Mouse (Mus musculus) heart, postnatal 0 days (tissue): ENCODE measurements around the gene St6galnac3. TPM values are rescaled to one million over a fixed set of nuclear protein-coding genes. Genes with fewer than 3 reads are reported as not detected.

Source experiments
- ATAC-seq: fragments of 200-750 bp; cut with Nextera tagmentation; 2 replicates; pipeline ENCODE4 v1.8.0; 2017; ENCODE audit warnings: low read depth, moderate number of reproducible peaks, moderate library complexity; ENCODE audit not compliant: insufficient read depth
- DNase-seq: peaks from one replicate; pipeline ENCODE4 v3.0.0-alpha.2; 2016; ENCODE audit warnings: low spot score
- H3K27ac ChIP-seq: fragments of 300-500 bp; sonication (generic); 2 replicates; pipeline ENCODE4 v1.5.1; 2014; ENCODE audit warnings: low read depth, mild to moderate bottlenecking
- H3K27me3 ChIP-seq: fragments of 300-500 bp; sonication (generic); 2 replicates; pipeline ENCODE4 v1.6.1; 2014; ENCODE audit warnings: low read length, mixed read lengths; ENCODE audit not compliant: control insufficient read depth, insufficient read depth
- H3K36me3 ChIP-seq: fragments of 300-500 bp; sonication (generic); replicated peaks from 2 replicates; pipeline ENCODE4 v1.6.1; 2014; ENCODE audit warnings: low read length, mixed read lengths; ENCODE audit not compliant: control insufficient read depth, insufficient read depth
- H3K4me1 ChIP-seq: fragments of 300-500 bp; sonication (generic); 2 replicates; pipeline ENCODE4 v1.6.1; 2014; ENCODE audit warnings: antibody characterized with exemption; ENCODE audit not compliant: control insufficient read depth, insufficient read depth
- H3K4me2 ChIP-seq: fragments of 300-500 bp; sonication (generic); 2 replicates; pipeline ENCODE4 v1.6.1; 2014; ENCODE audit warnings: low read depth, mild to moderate bottlenecking, low read length, moderate library complexity
- H3K4me3 ChIP-seq: fragments of 300-500 bp; sonication (generic); 2 replicates; pipeline ENCODE4 v1.5.1; 2014; ENCODE audit warnings: low read depth, low read length
- H3K9ac ChIP-seq: fragments of 300-500 bp; sonication (generic); replicated peaks from 2 replicates; pipeline ENCODE4 v1.6.1; 2014; ENCODE audit warnings: low read depth, low read length, mixed read lengths
- H3K9me3 ChIP-seq: fragments of 300-500 bp; sonication (generic); replicated peaks from 2 replicates; pipeline ENCODE4 v1.6.1; 2016; ENCODE audit warnings: low read length; ENCODE audit not compliant: control insufficient read depth
- CTCF ChIP-seq: IDR thresholded peaks from 2 replicates; pipeline ENCODE4 v1.5.1; 2016; ENCODE audit warnings: antibody characterized with exemption, control low read depth, low read depth
- EP300 ChIP-seq: IDR thresholded peaks from 2 replicates; pipeline ENCODE4 v1.6.1; 2016; ENCODE audit warnings: antibody characterized with exemption, low read depth
- WGBS: fragments of 180-500 bp; shearing (Covaris S2); extraction: QIAGEN DNeasy Blood & Tissue Kit; methylation state at CpG from one replicate; pipeline ENCODE4 v1.1.7; 2014; 5-methylcytosine and 5-hydroxymethylcytosine counted together
- polyA plus RNA-seq: library from polyadenylated mRNA; unstranded; fragments of >200 nt; fragmentation: Nextera tagmentation; extraction: Ambion mirVana; gene quantifications from 2 replicates; pipeline ENCODE4 v1.2.1, GENCODE M21; 2015
- total RNA-seq: library from RNA; depleted of rRNA; stranded (reverse); fragments of >200 nt; gene quantifications from 2 replicates; pipeline ENCODE4 v1.2.3, GENCODE M21; 2014; ENCODE audit warnings: low replicate concordance

The St6galnac3 gene
- total and polyA plus RNA-seq, 2 experiments from 2014 or later: 9.7 to 22.5 TPM

- TF ChIP-seq EP300 (no peak), CTCF (no peak)
- no peak overlapping the region for H3K4me3 ChIP-seq
- no peaks in the 10 kb centered on the region for H3K9me3 ChIP-seq
- 91% methylated on average over 3 of the region's 3 CpGs for WGBS
- H3K36me3 ChIP-seq: no peaks in the 10 kb centered on the region
- H3K27ac ChIP-seq: no peak overlapping the region
- no peak overlapping the region for H3K4me2 ChIP-seq
- no peaks in the 10 kb centered on the region for H3K4me1 ChIP-seq
- H3K9ac ChIP-seq: no peak overlapping the region
- no peak for DNase-seq
- H3K27me3 ChIP-seq: no peaks in the 10 kb centered on the region
- no peak for ATAC-seq
Measured at GRCm38 (mm10) chr3:153312006-153312405, 413.0 kb downstream of the St6galnac3 start.

GRCm38 (mm10) chr3:153308379-153308778, 416.6 kb downstream of the St6galnac3 start:
- Histone ChIP-seq H3K4me2 (no peak overlapping the region), H3K4me1 (no peaks in the 10 kb centered on the region), H3K36me3 (no peaks in the 10 kb centered on the region), H3K4me3 (no peak overlapping the region), H3K27me3 (no peaks in the 10 kb centered on the region), H3K9me3 (no peaks in the 10 kb centered on the region), H3K9ac (no peak overlapping the region), H3K27ac (no peak overlapping the region)
- no peak for TF ChIP-seq EP300
- no peak for TF ChIP-seq CTCF
- ATAC-seq (no peak), DNase-seq (no peak)
- 67% methylated on average over 4 of the region's 4 CpGs for WGBS

- Histone ChIP-seq H3K27me3 (no peaks in the 10 kb centered on the region), H3K4me2 (no peak overlapping the region), H3K4me3 (no peak overlapping the region), H3K9me3 (no peaks in the 10 kb centered on the region), H3K27ac (no peak overlapping the region), H3K4me1 (no peaks in the 10 kb centered on the region), H3K9ac (no peak overlapping the region), H3K36me3 (no peaks in the 10 kb centered on the region)
- WGBS: 71% methylated on average over 3 of the region's 3 CpGs
- TF ChIP-seq EP300 (no peak), CTCF (no peak)
- DNase-seq (no peak), ATAC-seq (no peak)
Measured at GRCm38 (mm10) chr3:153305153-153305552, 419.8 kb downstream of the St6galnac3 start.

GRCm38 (mm10) chr3:153302376-153302775, 422.6 kb downstream of the St6galnac3 start:
- Histone ChIP-seq H3K36me3 (no peaks in the 10 kb centered on the region), H3K9ac (no peak overlapping the region), H3K27ac (no peak overlapping the region), H3K27me3 (no peaks in the 10 kb centered on the region), H3K4me2 (no peak overlapping the region), H3K4me3 (no peak overlapping the region), H3K9me3 (no peaks in the 10 kb centered on the region), H3K4me1 (no peaks in the 10 kb centered on the region)
- no peak for TF ChIP-seq CTCF
- TF ChIP-seq EP300: no peak
- ATAC-seq: no peak
- no peak for DNase-seq
- WGBS: 85% methylated on average over 7 of the region's 7 CpGs

GRCm38 (mm10) chr3:153296375-153297068, 428.5 kb downstream of the St6galnac3 start:
- WGBS: 54% methylated on average over 22 of the region's 22 CpGs
- Histone ChIP-seq H3K27me3 (no peaks in the 10 kb centered on the region), H3K36me3 (no peaks in the 10 kb centered on the region), H3K4me1 (no peaks in the 10 kb centered on the region), H3K4me3 (no peak overlapping the region), H3K4me2 (no peak overlapping the region), H3K9ac (no peak overlapping the region), H3K9me3 (no peaks in the 10 kb centered on the region), H3K27ac (no peak overlapping the region)
- no peak for ATAC-seq
- TF ChIP-seq CTCF (no peak), EP300 (no peak)
- no peak for DNase-seq

- no peak overlapping the region for H3K9ac ChIP-seq
- no peak overlapping the region for H3K27ac ChIP-seq
- H3K4me3 ChIP-seq: no peak overlapping the region
- no peak for TF ChIP-seq CTCF
- no peak for TF ChIP-seq EP300
- no peaks in the 10 kb centered on the region for H3K9me3 ChIP-seq
- WGBS: 88% methylated on average over 5 of the region's 5 CpGs
- no peaks in the 10 kb centered on the region for H3K4me1 ChIP-seq
- H3K27me3 ChIP-seq: no peaks in the 10 kb centered on the region
- no peak overlapping the region for H3K4me2 ChIP-seq
- H3K36me3 ChIP-seq: no peaks in the 10 kb centered on the region
- ATAC-seq (peak; percentile 57; the same call in 1 of the 2 replicates), DNase-seq (no peak)
Measured at GRCm38 (mm10) chr3:153292853-153293252, 432.1 kb downstream of the St6galnac3 start.
